In genomic region chr15:102051920-102052683, GRCm38 (mm10) we compare ENCODE assay signal across 7 mouse cellular contexts. TPM values are rescaled to one million over a fixed set of nuclear protein-coding genes. Genes with fewer than 3 reads are reported as not detected.
DNase-seq lines count a peak whose midpoint lies in the region; ATAC-seq and TF ChIP-seq lines count a peak whose summit lies in the region.

No protein-coding gene starts in this region.

- H3K4me1 ChIP-seq in heart, embryonic 11.5 days (ENCODE audit: control insufficient read depth, insufficient read depth, low read length): 0 out of 2 replicates have a peak, but pooled peaks cover 3% of the 10 kb centered on the region
- H3K4me1 ChIP-seq in kidney, embryonic 15.5 days: peaks cover 11% of the 10 kb centered on the region; the same call in 1 of the 2 replicates
- H3K4me1 ChIP-seq in liver, embryonic 11.5 days (replicated peaks; ENCODE audit: control insufficient read depth, insufficient read depth, low read length): no peaks in the 10 kb centered on the region
- H3K4me1 ChIP-seq in midbrain, postnatal 0 days (ENCODE audit: insufficient read depth, low read length): no peaks in the 10 kb centered on the region

- H3K9me3 ChIP-seq in heart, embryonic 11.5 days (replicated peaks; ENCODE audit: control insufficient read depth, low read length): no peaks in the 10 kb centered on the region
- H3K9me3 ChIP-seq in kidney, embryonic 15.5 days (replicated peaks): no peaks in the 10 kb centered on the region
- H3K9me3 ChIP-seq in liver, embryonic 11.5 days (ENCODE audit: control insufficient read depth, low read length): no peaks in the 10 kb centered on the region
- H3K9me3 ChIP-seq in midbrain, postnatal 0 days (ENCODE audit: low read length): no peaks in the 10 kb centered on the region

- WGBS in heart, embryonic 11.5 days (ENCODE audit: insufficient replicate concordance): 2% methylated on average over 29 of the region's 33 CpGs
- WGBS in kidney, embryonic 15.5 days: 1% methylated on average over 29 of the region's 33 CpGs
- WGBS in liver, embryonic 11.5 days: 2% methylated on average over 29 of the region's 33 CpGs
- WGBS in midbrain, postnatal 0 days: under 1% methylated on average over 23 of the region's 33 CpGs

- no peaks in the 10 kb centered on the region for H3K27me3 ChIP-seq in heart, embryonic 11.5 days (ENCODE audit: control insufficient read depth, insufficient read depth, low read length)
- no peaks in the 10 kb centered on the region for H3K27me3 ChIP-seq in kidney, embryonic 15.5 days
- no peaks in the 10 kb centered on the region for H3K27me3 ChIP-seq in liver, embryonic 11.5 days (replicated peaks; ENCODE audit: control insufficient read depth, insufficient read depth, low read length)
- H3K27me3 ChIP-seq in midbrain, postnatal 0 days (ENCODE audit: insufficient read depth, low read length): no peaks in the 10 kb centered on the region

- DNase-seq in adrenal gland, postnatal 14 days: peak; percentile 72
- DNase-seq in embryo, embryonic 11 days: peak; percentile 87
- peak; percentile 60 for DNase-seq in liver, embryonic 11.5 days (ENCODE audit: low spot score)
- DNase-seq in midbrain, postnatal 0 days (ENCODE audit: low spot score): peak; percentile 71
- DNase-seq in testis, postnatal 14 days (ENCODE audit: low spot score): peak; percentile 49

- 0 out of 2 replicates have a peak overlapping the region, but pooled peaks have one; percentile 29 for H3K27ac ChIP-seq in heart, embryonic 11.5 days (ENCODE audit: low read depth, low read length)
- H3K27ac ChIP-seq in kidney, embryonic 15.5 days: peak overlapping the region; percentile 85
- H3K27ac ChIP-seq in liver, embryonic 11.5 days (ENCODE audit: low read depth, low read length): peak overlapping the region; percentile 49
- peak overlapping the region; percentile 64 for H3K27ac ChIP-seq in midbrain, postnatal 0 days (ENCODE audit: low read depth, low read length)

- H3K36me3 ChIP-seq in heart, embryonic 11.5 days (ENCODE audit: control insufficient read depth, insufficient read depth, low read length): no peaks in the 10 kb centered on the region
- H3K36me3 ChIP-seq in kidney, embryonic 15.5 days: no peaks in the 10 kb centered on the region
- no peaks in the 10 kb centered on the region for H3K36me3 ChIP-seq in liver, embryonic 11.5 days (ENCODE audit: control insufficient read depth, insufficient read depth, low read length)
- no peaks in the 10 kb centered on the region for H3K36me3 ChIP-seq in midbrain, postnatal 0 days (ENCODE audit: insufficient read depth, low read length)

- peak overlapping the region; percentile 87 for H3K4me2 ChIP-seq in heart, embryonic 11.5 days
- H3K4me2 ChIP-seq in kidney, embryonic 15.5 days: peak overlapping the region; percentile 90
- H3K4me2 ChIP-seq in liver, embryonic 11.5 days: peak overlapping the region; percentile 79
- peak overlapping the region; percentile 75 for H3K4me2 ChIP-seq in midbrain, postnatal 0 days (ENCODE audit: low read depth, low read length, poor library complexity, severe bottlenecking)

- H3K9ac ChIP-seq in heart, embryonic 11.5 days (ENCODE audit: low read depth, low read length): peak overlapping the region; percentile 77
- peak overlapping the region; percentile 57 for H3K9ac ChIP-seq in kidney, embryonic 15.5 days
- peak overlapping the region; percentile 64 for H3K9ac ChIP-seq in liver, embryonic 11.5 days (ENCODE audit: low read depth, low read length)
- H3K9ac ChIP-seq in midbrain, postnatal 0 days (replicated peaks; ENCODE audit: low read length, poor library complexity, severe bottlenecking): peak overlapping the region; percentile 50; the same call in 1 of the 2 replicates

- peak; percentile 24; the same call in 1 of the 2 replicates for TF ChIP-seq CTCF in midbrain, postnatal 0 days (IDR thresholded peaks at IDR 0.05)

- peak; percentile 46; the same call in 1 of the 2 replicates for ATAC-seq in heart, embryonic 11.5 days (replicated peaks; ENCODE audit: insufficient number of reproducible peaks, low FRiP score, low TSS enrichment)
- peak; percentile 29 for ATAC-seq in kidney, embryonic 15.5 days (replicated peaks; ENCODE audit: low FRiP score)
- peak; percentile 49; the same call in 1 of the 2 replicates for ATAC-seq in liver, embryonic 11.5 days (replicated peaks; ENCODE audit: low FRiP score)
- peak; percentile 74 for ATAC-seq in midbrain, postnatal 0 days (ENCODE audit: low FRiP score)

- H3K4me3 ChIP-seq in heart, embryonic 11.5 days (ENCODE audit: low read depth, low read length): peak overlapping the region; percentile 54
- peak overlapping the region; percentile 52 for H3K4me3 ChIP-seq in kidney, embryonic 15.5 days (replicated peaks)
- H3K4me3 ChIP-seq in liver, embryonic 11.5 days (ENCODE audit: low read depth, low read length): peak overlapping the region; percentile 54
- H3K4me3 ChIP-seq in midbrain, postnatal 0 days (ENCODE audit: low read depth, low read length): peak overlapping the region; percentile 51

RNA-seq across cellular contexts. Expression of gene Eif4b, which starts 21.5 kb away (rescaled TPM):
- 224 and 250 TPM in 2 replicates for total RNA-seq in adrenal gland, postnatal 14 days (2021)
- 71.6 and 83.5 TPM in 2 replicates for polyA plus RNA-seq in heart, embryonic 11.5 days (2014; fragmentation: Nextera tagmentation; extraction: Ambion mirVana)
- 127 and 130 TPM in 2 replicates for polyA plus RNA-seq in kidney, embryonic 15.5 days (2015; fragmentation: Nextera tagmentation; extraction: Ambion mirVana)
- 154 and 162 TPM in 2 replicates for polyA plus RNA-seq in liver, embryonic 11.5 days (2014; fragmentation: Nextera tagmentation; extraction: Ambion mirVana)
- 161 and 169 TPM in 2 replicates for total RNA-seq in midbrain, postnatal 0 days (2014; rRNA removed)
- polyA plus RNA-seq in midbrain, postnatal 0 days (2015; fragmentation: Nextera tagmentation; extraction: Ambion mirVana): 65.8 and 68.2 TPM in 2 replicates

RNA-seq across cellular contexts. Expression of gene Krt18, which starts 24.1 kb away (rescaled TPM):
- total RNA-seq in adrenal gland, postnatal 14 days (2021): 2.4 and 11.6 TPM in 2 replicates
- 39.3 and 41.9 TPM in 2 replicates for polyA plus RNA-seq in heart, embryonic 11.5 days (2014; fragmentation: Nextera tagmentation; extraction: Ambion mirVana)
- 176 and 180 TPM in 2 replicates for polyA plus RNA-seq in kidney, embryonic 15.5 days (2015; fragmentation: Nextera tagmentation; extraction: Ambion mirVana)
- 110 and 113 TPM in 2 replicates for polyA plus RNA-seq in liver, embryonic 11.5 days (2014; fragmentation: Nextera tagmentation; extraction: Ambion mirVana)
- 0.99 and 1.7 TPM in 2 replicates for total RNA-seq in midbrain, postnatal 0 days (2014; rRNA removed)
- 1.8 and 2.1 TPM in 2 replicates for polyA plus RNA-seq in midbrain, postnatal 0 days (2015; fragmentation: Nextera tagmentation; extraction: Ambion mirVana)

RNA-seq across cellular contexts. Expression of gene Krt8, which starts 47.8 kb away (rescaled TPM):
- total RNA-seq in adrenal gland, postnatal 14 days (2021): 1.5 and 14.6 TPM in 2 replicates
- 30.4 and 36.8 TPM in 2 replicates for polyA plus RNA-seq in heart, embryonic 11.5 days (2014; fragmentation: Nextera tagmentation; extraction: Ambion mirVana)
- 213 and 217 TPM in 2 replicates for polyA plus RNA-seq in kidney, embryonic 15.5 days (2015; fragmentation: Nextera tagmentation; extraction: Ambion mirVana)
- 103 TPM in 2 replicates for polyA plus RNA-seq in liver, embryonic 11.5 days (2014; fragmentation: Nextera tagmentation; extraction: Ambion mirVana)
- 0.61 and 1.6 TPM in 2 replicates for total RNA-seq in midbrain, postnatal 0 days (2014; rRNA removed)
- polyA plus RNA-seq in midbrain, postnatal 0 days (2015; fragmentation: Nextera tagmentation; extraction: Ambion mirVana): 0.60 and 0.63 TPM in 2 replicates

RNA-seq across cellular contexts. Expression of gene Tns2, which starts 48.1 kb away (rescaled TPM):
- total RNA-seq in adrenal gland, postnatal 14 days (2021): 83.0 and 121 TPM in 2 replicates
- polyA plus RNA-seq in heart, embryonic 11.5 days (2014; fragmentation: Nextera tagmentation; extraction: Ambion mirVana): 25.0 and 25.4 TPM in 2 replicates
- 39.7 and 48.4 TPM in 2 replicates for polyA plus RNA-seq in kidney, embryonic 15.5 days (2015; fragmentation: Nextera tagmentation; extraction: Ambion mirVana)
- polyA plus RNA-seq in liver, embryonic 11.5 days (2014; fragmentation: Nextera tagmentation; extraction: Ambion mirVana): 13.2 and 17.8 TPM in 2 replicates
- 18.1 and 20.4 TPM in 2 replicates for total RNA-seq in midbrain, postnatal 0 days (2014; rRNA removed)
- polyA plus RNA-seq in midbrain, postnatal 0 days (2015; fragmentation: Nextera tagmentation; extraction: Ambion mirVana): 5.1 and 6.3 TPM in 2 replicates

Comparison
In these comparisons a context has a peak if more than half of its experiments do, and no peak if none do; other contexts are left out.
1. Peak in every context shown above with its lines: DNase-seq, ATAC-seq, H3K4me3 ChIP-seq and H3K27ac ChIP-seq.
2. H3K27ac ChIP-seq: peak in every context shown above with its lines; median percentile 85 in kidney, embryonic 15.5 days; 64 in midbrain, postnatal 0 days; 49 in liver, embryonic 11.5 days; 29 in heart, embryonic 11.5 days.
3. RNA of gene Krt18, which starts 24.1 kb away (polyA plus RNA-seq): 176 to 180 TPM in kidney, embryonic 15.5 days, 110 to 113 TPM in liver, embryonic 11.5 days and 39.3 to 41.9 TPM in heart, embryonic 11.5 days; 1.8 to 2.1 TPM in midbrain, postnatal 0 days; every median in the first group is over 10 times any median in the second.
4. RNA of gene Krt8, which starts 47.8 kb away (polyA plus RNA-seq): 213 to 217 TPM in kidney, embryonic 15.5 days, 103 TPM in liver, embryonic 11.5 days and 30.4 to 36.8 TPM in heart, embryonic 11.5 days; 0.60 to 0.63 TPM in midbrain, postnatal 0 days; every median in the first group is over 10 times any median in the second.